Mouse (Mus musculus): ENCODE measurements around the gene Egln2. TPM values are rescaled to one million over a fixed set of nuclear protein-coding genes. Genes with fewer than 3 reads are reported as not detected.

Gene Egln2
- polyA plus RNA-seq, 1 experiment from 2014 or later = 48.1 TPM

DNA sequence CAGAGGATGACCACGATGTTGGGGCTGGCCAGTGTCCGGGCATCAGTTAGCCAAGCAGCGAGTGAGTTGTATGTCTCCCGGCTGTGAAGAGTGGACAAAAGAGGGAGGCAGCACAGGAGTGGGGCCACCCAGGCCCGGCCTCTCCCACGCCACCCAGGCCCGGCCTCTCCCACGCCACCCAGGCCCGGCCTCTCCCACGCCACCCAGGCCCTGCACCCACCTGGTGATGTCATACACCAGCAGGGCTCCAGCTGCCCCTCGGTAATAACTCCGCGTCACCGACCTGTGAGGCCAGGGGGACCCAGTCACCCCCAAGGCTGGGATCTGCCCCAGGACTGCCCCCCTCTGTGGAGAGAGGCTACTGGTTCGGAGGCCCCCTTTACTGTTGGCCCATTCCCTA lies 7.9 kb upstream of the Egln2 start:
- H3K9me3 ChIP-seq = no peaks in the 10 kb centered on the region
- WGBS = 90% methylated on average over 15 of the region's 15 CpGs
- H3K36me3 ChIP-seq = peaks cover 61% of the 10 kb centered on the region
- H3K4me1 ChIP-seq = peaks cover 11% of the 10 kb centered on the region
- H3K4me3 ChIP-seq = no peak overlapping the region
- no peak overlapping the region for H3K4me2 ChIP-seq
- H3K27ac ChIP-seq (replicated peaks) = no peak overlapping the region
- no peak for ATAC-seq (ENCODE audit: extremely low read depth, insufficient number of reproducible peaks, low FRiP score, low TSS enrichment)
- no peaks in the 10 kb centered on the region for H3K27me3 ChIP-seq (replicated peaks)
- no peak overlapping the region for H3K9ac ChIP-seq

DNA sequence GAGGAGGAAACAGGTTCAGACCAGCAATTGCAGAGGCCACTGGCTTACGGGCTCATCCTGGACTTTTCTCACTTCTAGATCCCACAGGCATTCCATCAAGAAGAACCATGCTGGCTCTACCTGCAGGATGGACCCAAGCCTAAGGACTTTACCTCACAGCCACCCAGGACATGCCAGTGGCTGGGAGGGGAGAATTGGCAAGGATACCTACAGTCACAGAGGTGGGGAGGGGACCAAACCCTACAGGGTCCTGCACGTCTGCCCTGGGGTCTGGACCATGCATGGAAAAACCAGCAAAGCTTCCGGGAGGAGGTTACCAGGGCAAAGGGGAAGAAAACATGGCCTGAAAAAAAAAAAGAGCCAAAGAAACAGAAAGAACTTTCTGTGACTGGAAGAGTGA lies 4.4 kb upstream of the Egln2 start:
- 82% methylated on average over 3 of the region's 3 CpGs for WGBS

DNA sequence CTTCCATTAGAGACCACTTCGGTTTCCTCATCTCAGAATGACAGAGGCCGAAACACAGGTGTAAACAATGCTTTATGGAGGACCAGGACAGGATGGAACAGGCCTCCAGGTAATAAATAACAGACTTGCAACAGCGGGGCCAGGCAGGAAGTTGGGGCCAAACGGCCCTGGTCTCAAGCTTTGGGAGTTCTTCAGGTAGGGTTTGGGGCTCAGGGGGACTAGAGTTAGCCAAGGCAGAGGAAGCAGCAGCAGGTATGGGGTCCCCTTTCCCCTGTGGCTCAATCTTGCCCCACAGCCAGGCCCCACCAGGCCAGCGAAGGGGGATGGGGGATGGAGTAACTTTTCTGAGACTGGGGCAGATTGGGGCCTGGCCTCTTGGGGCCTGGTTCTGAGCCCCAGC lies 1.8 kb upstream of the Egln2 start:
- Histone ChIP-seq H3K27me3 (replicated peaks) (no peaks in the 10 kb centered on the region), H3K4me3 (no peak overlapping the region), H3K9me3 (no peaks in the 10 kb centered on the region), H3K4me1 (peaks cover 35% of the 10 kb centered on the region), H3K36me3 (peaks cover 56% of the 10 kb centered on the region), H3K9ac (no peak overlapping the region), H3K27ac (replicated peaks) (no peak overlapping the region), H3K4me2 (no peak overlapping the region)
- ATAC-seq (ENCODE audit: extremely low read depth, insufficient number of reproducible peaks, low FRiP score, low TSS enrichment) = no peak
- 89% methylated on average over 5 of the region's 5 CpGs for WGBS

More for the DNA sequence above, 4.4 kb upstream of the Egln2 start:
- H3K9ac ChIP-seq = no peak overlapping the region
- ATAC-seq (ENCODE audit: extremely low read depth, insufficient number of reproducible peaks, low FRiP score, low TSS enrichment) = no peak
- H3K4me3 ChIP-seq = no peak overlapping the region
- H3K9me3 ChIP-seq = no peaks in the 10 kb centered on the region
- H3K4me2 ChIP-seq = no peak overlapping the region
- H3K27me3 ChIP-seq (replicated peaks) = no peaks in the 10 kb centered on the region
- H3K27ac ChIP-seq (replicated peaks) = no peak overlapping the region
- H3K4me1 ChIP-seq = peaks cover 11% of the 10 kb centered on the region
- peaks cover 61% of the 10 kb centered on the region for H3K36me3 ChIP-seq

DNA sequence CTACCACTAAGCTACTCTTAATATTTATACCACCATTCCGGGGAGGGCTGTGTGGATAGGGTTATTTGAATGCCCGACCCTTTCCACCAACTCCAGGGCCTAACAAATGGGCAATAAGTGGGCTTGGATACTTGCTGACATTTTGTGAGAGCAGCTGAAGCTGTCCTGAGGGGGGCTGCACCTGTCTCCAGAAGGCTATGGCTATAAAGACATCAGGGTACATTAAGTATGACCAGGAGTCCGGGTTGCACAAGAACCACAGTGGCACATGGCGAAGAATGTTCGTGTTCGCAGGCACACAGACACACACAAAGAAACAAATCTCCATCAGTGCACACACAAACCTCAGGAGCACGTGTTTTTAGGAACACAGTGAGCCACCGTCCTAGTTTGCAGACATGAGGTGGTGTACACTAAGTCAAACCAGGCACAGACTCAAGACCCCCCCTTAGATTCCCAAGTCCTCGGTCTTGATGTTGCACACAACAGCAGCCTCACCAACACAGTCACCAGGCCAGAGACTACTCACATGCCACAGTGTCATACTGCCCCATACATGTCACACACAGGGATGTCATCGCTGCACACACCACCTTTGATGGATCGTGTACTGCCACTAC lies 983 bp upstream of the Egln2 start:
- peaks cover 43% of the 10 kb centered on the region for H3K4me1 ChIP-seq
- H3K27ac ChIP-seq (replicated peaks) = peak overlapping the region; percentile 98
- H3K4me2 ChIP-seq = peak overlapping the region; percentile 87
- WGBS = 73% methylated on average over 11 of the region's 11 CpGs
- H3K36me3 ChIP-seq = peaks cover 56% of the 10 kb centered on the region
- no peak for ATAC-seq (ENCODE audit: extremely low read depth, insufficient number of reproducible peaks, low FRiP score, low TSS enrichment)
- peak overlapping the region; percentile 80 for H3K4me3 ChIP-seq
- no peaks in the 10 kb centered on the region for H3K27me3 ChIP-seq (replicated peaks)
- peak overlapping the region; percentile 96 for H3K9ac ChIP-seq
- no peaks in the 10 kb centered on the region for H3K9me3 ChIP-seq

DNA sequence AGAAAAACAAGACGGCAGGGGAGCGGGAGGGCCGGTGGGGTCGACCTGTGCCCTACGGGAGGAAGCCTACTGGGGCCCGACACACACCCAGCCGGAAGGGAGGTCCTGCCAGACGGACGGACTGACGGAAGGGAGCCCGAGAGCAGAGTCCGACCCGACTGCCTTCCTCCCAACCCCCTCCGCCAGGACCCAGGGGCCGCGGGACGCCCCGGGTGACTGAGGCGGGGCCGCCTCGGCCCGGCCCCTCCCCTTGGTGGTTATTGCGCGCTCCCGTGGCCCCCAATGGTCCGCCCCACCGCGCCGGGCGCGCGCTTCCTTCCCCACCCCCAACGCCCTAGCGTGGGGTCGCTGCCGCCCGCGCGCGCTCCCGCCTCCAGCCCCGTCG lies 381 bp downstream of the Egln2 start:
- no peaks in the 10 kb centered on the region for H3K9me3 ChIP-seq
- peak overlapping the region; percentile 87 for H3K4me2 ChIP-seq
- H3K27me3 ChIP-seq (replicated peaks) = no peaks in the 10 kb centered on the region
- peak overlapping the region; percentile 96 for H3K9ac ChIP-seq
- under 1% methylated on average over 20 of the region's 43 CpGs for WGBS
- H3K4me3 ChIP-seq = peak overlapping the region; percentile 80
- peaks cover 56% of the 10 kb centered on the region for H3K4me1 ChIP-seq
- peak overlapping the region; percentile 98 for H3K27ac ChIP-seq (replicated peaks)
- peaks cover 55% of the 10 kb centered on the region for H3K36me3 ChIP-seq
- ATAC-seq (ENCODE audit: extremely low read depth, insufficient number of reproducible peaks, low FRiP score, low TSS enrichment) = peak; percentile 82

DNA sequence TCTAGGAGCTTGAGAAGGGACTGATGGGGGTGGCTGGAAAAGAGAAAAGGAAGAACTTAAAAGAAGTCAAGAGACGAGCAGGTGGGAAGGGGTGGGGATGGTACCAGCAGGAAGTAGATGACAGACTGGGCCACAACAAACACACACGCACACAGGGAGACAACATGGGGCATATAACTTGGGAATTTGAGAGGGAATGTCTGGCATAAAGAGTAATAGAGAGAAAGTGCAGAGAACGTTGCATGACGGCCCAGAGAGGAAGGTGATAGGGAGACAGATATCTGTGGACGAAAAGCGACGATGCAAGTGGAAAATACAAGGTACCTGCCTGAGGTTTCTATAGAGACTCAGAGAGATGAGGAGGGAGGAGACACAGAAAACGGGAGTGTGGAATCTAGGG lies 906 bp downstream of the Egln2 start:
- Histone ChIP-seq H3K4me1 (peaks cover 60% of the 10 kb centered on the region), H3K4me3 (peak overlapping the region; percentile 80), H3K27ac (replicated peaks) (peak overlapping the region; percentile 98), H3K9ac (peak overlapping the region; percentile 96), H3K27me3 (replicated peaks) (no peaks in the 10 kb centered on the region), H3K9me3 (no peaks in the 10 kb centered on the region), H3K36me3 (peaks cover 54% of the 10 kb centered on the region), H3K4me2 (peak overlapping the region; percentile 87)
- 3% methylated on average over 8 of the region's 8 CpGs for WGBS
- no peak for ATAC-seq (ENCODE audit: extremely low read depth, insufficient number of reproducible peaks, low FRiP score, low TSS enrichment)

DNA sequence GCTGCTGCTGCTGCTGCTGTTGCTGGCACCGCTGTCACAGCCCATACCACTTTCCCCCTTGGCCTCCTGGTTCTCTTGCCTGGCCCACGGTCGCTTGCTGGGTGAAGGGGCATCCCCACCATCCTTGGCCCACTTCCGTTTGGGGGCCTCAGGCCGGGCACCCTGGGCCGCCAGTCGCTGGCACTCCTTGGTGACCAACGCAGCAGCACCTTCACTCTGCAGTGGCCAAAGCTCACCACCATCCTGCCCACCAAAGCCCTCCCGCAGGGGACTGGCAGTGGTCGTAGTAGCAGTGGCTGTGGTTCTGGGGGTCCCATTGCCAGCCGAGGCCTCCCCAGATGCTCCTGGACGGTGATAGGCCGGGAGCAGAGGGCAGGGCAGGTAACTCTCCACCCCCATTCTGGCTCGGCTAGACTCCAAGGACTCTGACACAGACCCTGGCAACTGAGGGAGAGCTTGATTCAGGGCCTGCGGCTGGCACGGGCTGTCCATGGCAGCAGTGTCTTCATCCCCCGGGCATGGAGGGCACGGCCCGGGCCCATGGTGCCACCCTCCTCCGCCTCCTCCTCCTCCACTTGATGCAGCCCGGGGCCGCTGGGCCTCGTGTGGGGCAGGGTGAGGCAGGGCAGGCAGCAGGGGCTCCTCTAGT lies 1.5 kb downstream of the Egln2 start:
- 66% methylated on average over 23 of the region's 23 CpGs for WGBS
- H3K27ac ChIP-seq (replicated peaks) = peak overlapping the region; percentile 98
- H3K27me3 ChIP-seq (replicated peaks) = no peaks in the 10 kb centered on the region
- peak overlapping the region; percentile 87 for H3K4me2 ChIP-seq
- peak overlapping the region; percentile 96 for H3K9ac ChIP-seq
- H3K36me3 ChIP-seq = peaks cover 49% of the 10 kb centered on the region
- peak overlapping the region; percentile 80 for H3K4me3 ChIP-seq
- no peak for ATAC-seq (ENCODE audit: extremely low read depth, insufficient number of reproducible peaks, low FRiP score, low TSS enrichment)
- no peaks in the 10 kb centered on the region for H3K9me3 ChIP-seq
- H3K4me1 ChIP-seq = peaks cover 65% of the 10 kb centered on the region

DNA sequence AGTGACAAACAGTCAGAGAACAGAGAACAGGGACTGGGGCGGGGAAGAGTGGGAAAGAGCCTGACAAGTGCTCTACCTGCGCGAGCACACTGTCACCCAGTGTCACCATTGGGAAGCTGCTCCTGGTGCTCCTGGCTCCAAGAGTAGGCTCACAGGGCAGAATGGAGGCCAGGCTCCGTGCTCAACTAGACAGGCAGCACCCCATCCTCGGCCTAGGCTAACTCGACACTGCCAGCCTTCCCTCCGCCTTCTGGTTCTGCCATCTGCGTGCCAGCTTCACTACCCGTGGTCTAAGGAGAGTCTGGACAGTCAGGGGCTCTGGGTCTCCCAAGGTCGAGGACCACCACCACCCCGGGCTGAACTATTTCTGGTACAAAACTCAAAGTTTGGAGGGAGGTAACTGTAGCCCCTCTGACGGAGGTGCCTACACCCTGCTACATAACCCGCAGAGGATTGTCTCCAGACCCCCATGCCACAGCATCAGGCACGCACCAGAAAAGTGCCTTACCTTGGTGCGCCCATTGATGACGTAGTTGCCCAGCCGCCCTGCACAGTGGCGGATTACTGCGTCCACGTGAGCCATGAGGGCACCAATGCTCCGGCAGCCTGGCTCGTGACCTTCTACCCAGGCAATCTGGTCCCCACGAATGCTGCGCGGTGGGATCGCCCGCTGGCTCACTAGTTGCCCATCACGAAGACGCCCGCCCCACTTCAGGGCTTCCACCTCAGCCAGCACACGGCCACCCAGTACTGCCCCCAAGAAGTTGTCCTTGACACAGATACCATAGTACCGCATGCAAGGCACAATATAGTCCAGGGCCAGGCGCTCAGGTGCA lies 2.3 kb downstream of the Egln2 start:
- peak overlapping the region; percentile 96 for H3K9ac ChIP-seq
- H3K27me3 ChIP-seq (replicated peaks) = no peaks in the 10 kb centered on the region
- WGBS = 79% methylated on average over 33 of the region's 33 CpGs
- no peak overlapping the region for H3K27ac ChIP-seq (replicated peaks)
- H3K36me3 ChIP-seq = peaks cover 51% of the 10 kb centered on the region
- H3K4me2 ChIP-seq = peak overlapping the region; percentile 87
- H3K4me3 ChIP-seq = peak overlapping the region; percentile 80
- H3K9me3 ChIP-seq = no peaks in the 10 kb centered on the region
- peaks cover 66% of the 10 kb centered on the region for H3K4me1 ChIP-seq
- ATAC-seq (ENCODE audit: extremely low read depth, insufficient number of reproducible peaks, low FRiP score, low TSS enrichment) = no peak

DNA sequence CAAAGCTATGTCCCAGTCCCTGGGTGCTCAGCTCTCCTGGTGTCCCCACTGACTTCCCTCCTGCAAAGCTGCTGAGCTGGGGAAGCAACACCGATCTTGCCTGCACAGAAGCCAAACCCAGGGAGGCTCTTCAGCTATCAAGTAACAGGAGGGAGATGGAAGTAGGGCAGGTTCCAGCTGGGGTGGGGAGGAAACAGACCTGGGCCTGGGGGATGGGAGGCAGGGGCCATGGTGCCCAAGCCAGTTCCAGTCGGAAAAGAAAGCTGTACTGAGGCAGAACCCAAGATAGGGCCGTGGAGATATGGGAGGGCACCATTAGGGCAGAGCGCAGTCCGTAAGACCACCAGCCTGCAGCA lies 3.2 kb downstream of the Egln2 start:
- WGBS = 57% methylated on average over 5 of the region's 5 CpGs
- Histone ChIP-seq H3K9me3 (no peaks in the 10 kb centered on the region), H3K27ac (replicated peaks) (0 out of 2 replicates have a peak overlapping the region, but pooled peaks have one; percentile 6), H3K27me3 (replicated peaks) (no peaks in the 10 kb centered on the region), H3K4me1 (peaks cover 66% of the 10 kb centered on the region), H3K4me2 (peak overlapping the region; percentile 87), H3K4me3 (peak overlapping the region; percentile 80), H3K9ac (peak overlapping the region; percentile 96), H3K36me3 (peaks cover 58% of the 10 kb centered on the region)
- ATAC-seq (ENCODE audit: extremely low read depth, insufficient number of reproducible peaks, low FRiP score, low TSS enrichment) = no peak

DNA sequence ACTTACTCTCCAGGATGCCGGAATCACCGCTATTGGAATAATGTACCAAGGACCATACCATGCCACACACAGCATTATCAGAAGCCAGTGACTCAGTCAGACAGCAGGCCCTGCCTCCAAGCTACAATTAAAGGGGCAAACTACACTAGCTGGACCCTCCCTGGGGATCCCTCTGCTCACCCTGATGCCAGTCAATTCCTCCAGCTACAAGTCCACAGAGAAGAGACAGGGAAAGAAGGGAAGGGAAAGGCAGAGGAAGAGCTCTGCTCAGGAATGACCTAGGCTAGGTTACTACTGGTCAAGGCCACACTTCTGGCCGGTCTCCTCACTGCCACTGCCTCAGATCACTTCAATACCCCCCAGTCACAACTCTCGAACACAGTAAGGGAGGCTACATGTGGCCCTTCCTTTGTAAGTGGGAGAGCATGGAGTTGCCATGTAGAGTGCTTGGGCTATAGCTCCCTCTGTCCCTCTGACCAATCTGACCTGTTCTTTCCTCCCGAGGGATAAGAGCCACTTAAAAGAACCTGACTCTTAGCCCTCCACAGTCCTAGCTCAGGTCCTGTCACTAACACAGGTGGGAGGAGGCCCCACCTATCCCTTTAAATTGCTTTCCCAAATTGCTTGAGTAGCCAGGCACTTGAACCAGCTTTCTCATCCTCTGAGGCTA lies 3.7 kb downstream of the Egln2 start:
- H3K9ac ChIP-seq = peak overlapping the region; percentile 96
- no peak for ATAC-seq (ENCODE audit: extremely low read depth, insufficient number of reproducible peaks, low FRiP score, low TSS enrichment)
- H3K9me3 ChIP-seq = no peaks in the 10 kb centered on the region
- no peaks in the 10 kb centered on the region for H3K27me3 ChIP-seq (replicated peaks)
- peaks cover 63% of the 10 kb centered on the region for H3K4me1 ChIP-seq
- H3K4me3 ChIP-seq = peak overlapping the region; percentile 80
- H3K27ac ChIP-seq (replicated peaks) = no peak overlapping the region
- peak overlapping the region; percentile 87 for H3K4me2 ChIP-seq
- peaks cover 63% of the 10 kb centered on the region for H3K36me3 ChIP-seq
- 74% methylated on average over 5 of the region's 5 CpGs for WGBS

DNA sequence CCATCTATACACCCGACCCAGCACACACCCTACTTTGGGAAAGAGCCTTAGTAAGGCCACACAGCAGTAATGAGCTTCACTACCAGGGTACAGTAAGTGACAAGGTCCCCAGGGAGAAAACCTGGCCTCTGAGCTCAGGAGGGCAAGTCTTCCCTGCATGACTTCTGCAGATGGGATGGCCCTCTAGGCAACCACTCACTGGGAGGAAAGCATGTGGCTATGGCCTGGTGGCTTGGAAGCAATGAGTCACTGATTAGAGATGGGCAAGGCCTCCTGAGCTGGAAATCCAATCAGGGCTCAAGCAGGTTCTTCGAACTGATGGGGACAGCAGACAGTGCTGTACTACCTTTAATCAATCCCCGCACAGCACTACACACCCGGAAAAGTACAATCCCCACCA lies 4.9 kb downstream of the Egln2 start:
- ATAC-seq (ENCODE audit: extremely low read depth, insufficient number of reproducible peaks, low FRiP score, low TSS enrichment) = no peak
- Histone ChIP-seq H3K9me3 (no peaks in the 10 kb centered on the region), H3K36me3 (peaks cover 72% of the 10 kb centered on the region), H3K27me3 (replicated peaks) (no peaks in the 10 kb centered on the region), H3K4me2 (no peak overlapping the region), H3K4me3 (no peak overlapping the region), H3K9ac (0 out of 2 replicates have a peak overlapping the region, but pooled peaks have one; percentile 33), H3K4me1 (peaks cover 55% of the 10 kb centered on the region), H3K27ac (replicated peaks) (no peak overlapping the region)
- WGBS = 64% methylated on average over 4 of the region's 4 CpGs
